Mouse (Mus musculus) testis, adult 2 months (tissue): ENCODE measurements around the gene Zbed3.

ENCODE experiments used
- CTCF ChIP-seq: fragments of 200-500 bp; IDR thresholded peaks from 2 replicates; pipeline ENCODE4 v1.5.1; 2012; ENCODE audit warnings: low read depth, mild to moderate bottlenecking, inconsistent platforms, low read length, moderate library complexity; ENCODE audit not compliant: control insufficient read depth, insufficient read depth, insufficient replicate concordance
- POLR2A ChIP-seq: fragments of 200-500 bp; IDR thresholded peaks from 2 replicates; pipeline ENCODE4 v1.6.1; 2012; ENCODE audit warnings: low read depth, mild to moderate bottlenecking, inconsistent platforms, low read length, moderate library complexity; ENCODE audit not compliant: control insufficient read depth

DNA sequence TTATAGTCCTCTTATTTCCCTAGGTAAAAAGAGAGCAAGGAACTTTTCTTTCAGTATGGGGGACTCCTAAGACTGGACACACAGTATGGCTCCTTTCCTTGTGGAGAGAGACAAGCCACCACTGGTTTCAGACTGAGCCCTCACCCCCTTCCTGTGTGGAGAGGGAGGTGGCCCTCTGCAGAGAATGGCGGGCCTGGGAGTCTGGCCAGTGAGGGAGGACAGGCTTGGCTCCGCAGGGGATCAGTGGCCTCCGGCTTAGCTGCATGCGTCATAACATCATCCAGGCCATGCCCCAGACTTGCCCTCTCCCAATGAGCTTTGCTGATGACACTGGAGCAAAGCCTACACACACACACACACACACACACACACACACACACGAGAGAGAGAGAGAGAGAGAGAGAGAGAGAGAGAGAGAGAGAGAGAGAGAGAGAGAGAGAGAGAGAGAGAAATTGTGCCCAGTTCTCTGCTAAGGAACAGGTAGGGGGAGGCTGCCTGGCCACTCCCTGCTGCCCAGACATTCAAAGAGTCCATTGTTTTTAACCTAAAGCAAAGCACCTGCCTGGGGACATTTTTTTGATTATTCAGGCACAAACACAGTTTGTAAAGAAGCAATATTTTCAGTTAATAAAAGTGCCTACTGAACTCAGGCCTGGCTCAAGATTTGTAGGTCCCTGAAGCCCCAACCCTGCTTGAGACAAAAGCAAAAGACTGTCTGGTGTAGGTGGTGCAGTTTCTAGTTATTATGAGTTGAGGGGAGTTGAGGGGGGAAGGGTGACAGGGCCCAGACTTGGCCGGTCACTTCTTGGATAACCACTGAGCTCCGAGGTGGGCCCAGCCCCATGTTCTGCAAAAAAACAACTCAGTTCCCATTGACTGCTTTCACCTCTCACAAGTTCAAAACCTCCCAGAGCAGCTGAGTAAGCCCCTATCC lies 41.4 kb upstream of the Zbed3 start:
- no peak for TF ChIP-seq POLR2A
- no peak for TF ChIP-seq CTCF
